Mouse (Mus musculus): ENCODE measurements around the gene Mak. TPM values are rescaled to one million over a fixed set of nuclear protein-coding genes. Genes with fewer than 3 reads are reported as not detected.

Mak gene
- polyA plus RNA-seq, 1 experiment = not detected

DNA sequence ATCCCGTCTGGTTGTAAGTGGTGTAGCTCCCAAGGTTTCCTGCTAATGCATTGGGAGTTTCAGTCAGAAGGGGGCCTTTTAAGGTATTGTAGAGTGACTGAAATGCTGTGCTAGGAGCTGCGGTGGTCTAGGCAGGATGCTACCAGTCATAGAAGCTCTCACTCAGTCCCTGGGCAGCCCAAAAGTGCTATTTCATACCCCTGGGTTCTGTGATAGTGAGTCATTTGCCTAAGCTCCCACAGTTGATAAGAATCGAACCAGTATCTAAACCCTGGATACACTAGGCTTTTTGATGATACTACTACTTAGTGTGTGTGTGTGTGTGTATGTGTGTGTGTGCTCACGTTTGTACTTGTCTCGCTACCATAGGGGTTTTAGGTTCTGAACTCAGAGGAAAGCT, 49.4 kb downstream of the Mak start:
- Histone ChIP-seq H3K4me3 (ENCODE audit: insufficient read depth, poor library complexity, severe bottlenecking) (no peak overlapping the region), H3K27me3 (ENCODE audit: control insufficient read depth, insufficient read depth, insufficient read length) (peaks cover 7% of the 10 kb centered on the region), H3K36me3 (ENCODE audit: control insufficient read depth, insufficient read depth) (no peaks in the 10 kb centered on the region), H3K79me2 (ENCODE audit: control insufficient read depth, insufficient read depth) (no peaks in the 10 kb centered on the region), H3ac (ENCODE audit: control insufficient read depth, insufficient read length, low read depth) (no peak overlapping the region), H3K79me3 (ENCODE audit: low read depth) (no peaks in the 10 kb centered on the region)
- TF ChIP-seq MAX (IDR thresholded peaks at IDR 0.05) (no peak), CEBPB (IDR thresholded peaks at IDR 0.05; ENCODE audit: low read depth) (no peak)

- no peak overlapping the region for H3ac ChIP-seq (ENCODE audit: control insufficient read depth, insufficient read length, low read depth)
- no peak overlapping the region for H3K4me3 ChIP-seq (ENCODE audit: insufficient read depth, poor library complexity, severe bottlenecking)
- no peaks in the 10 kb centered on the region for H3K27me3 ChIP-seq (ENCODE audit: control insufficient read depth, insufficient read depth, insufficient read length)
- H3K79me2 ChIP-seq (ENCODE audit: control insufficient read depth, insufficient read depth) = peaks cover 19% of the 10 kb centered on the region
- peaks cover 29% of the 10 kb centered on the region for H3K36me3 ChIP-seq (ENCODE audit: control insufficient read depth, insufficient read depth)
- no peak for TF ChIP-seq FOSL1 (IDR thresholded peaks at IDR 0.05; ENCODE audit: insufficient read depth, low read length, poor library complexity, severe bottlenecking)
- no peak for TF ChIP-seq MYOG (IDR thresholded peaks at IDR 0.05; ENCODE audit: control insufficient read depth, extremely low read depth, insufficient read length)
- no peak for TF ChIP-seq MAX (IDR thresholded peaks at IDR 0.05)
- TF ChIP-seq MYOD1 (IDR thresholded peaks at IDR 0.05; ENCODE audit: control insufficient read depth, insufficient read length, low read depth) = no peak
- TF ChIP-seq CTCF (IDR thresholded peaks at IDR 0.05; ENCODE audit: control insufficient read depth, insufficient read depth, insufficient read length) = no peak
- H3K79me3 ChIP-seq (ENCODE audit: low read depth) = peaks cover 6% of the 10 kb centered on the region
Measured at GRCm38 (mm10) chr13:41022099-41022498, 57.4 kb downstream of the Mak start.

DNA sequence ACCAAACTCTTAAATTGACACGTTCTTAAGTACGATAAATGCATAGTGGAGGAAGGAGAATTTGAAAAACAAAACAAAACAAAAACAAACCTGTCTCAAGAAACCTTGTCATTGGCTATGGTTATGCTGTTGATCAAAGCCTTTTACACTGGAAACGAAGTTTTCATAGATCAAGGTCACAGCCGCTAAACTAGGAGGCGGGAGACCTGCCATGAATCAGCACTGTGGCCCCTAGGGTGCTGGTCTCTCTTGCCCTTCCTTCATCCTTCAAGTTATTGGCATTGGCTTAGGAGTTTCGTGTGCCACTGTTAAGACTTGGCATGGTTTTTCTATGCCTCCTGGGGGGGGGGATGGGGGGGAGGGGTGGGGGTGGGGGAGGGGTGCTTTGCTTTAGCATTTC, 57.9 kb downstream of the Mak start:
- H3K79me3 ChIP-seq (ENCODE audit: low read depth) = peaks cover 11% of the 10 kb centered on the region
- H3K4me3 ChIP-seq (ENCODE audit: insufficient read depth, poor library complexity, severe bottlenecking) = no peak overlapping the region
- H3K36me3 ChIP-seq (ENCODE audit: control insufficient read depth, insufficient read depth) = peaks cover 29% of the 10 kb centered on the region
- H3ac ChIP-seq (ENCODE audit: control insufficient read depth, insufficient read length, low read depth) = no peak overlapping the region
- no peak for TF ChIP-seq CEBPB (IDR thresholded peaks at IDR 0.05; ENCODE audit: low read depth)
- no peak for TF ChIP-seq MYOD1 (IDR thresholded peaks at IDR 0.05; ENCODE audit: control insufficient read depth, insufficient read length, low read depth)
- TF ChIP-seq MYOG (IDR thresholded peaks at IDR 0.05; ENCODE audit: control insufficient read depth, extremely low read depth, insufficient read length) = no peak
- no peak for TF ChIP-seq MAX (IDR thresholded peaks at IDR 0.05)
- TF ChIP-seq CTCF (IDR thresholded peaks at IDR 0.05; ENCODE audit: control insufficient read depth, insufficient read depth, insufficient read length) = no peak
- TF ChIP-seq FOSL1 (IDR thresholded peaks at IDR 0.05; ENCODE audit: insufficient read depth, low read length, poor library complexity, severe bottlenecking) = no peak
- TF ChIP-seq USF1 (IDR thresholded peaks at IDR 0.05; ENCODE audit: low read depth) = no peak
- H3K79me2 ChIP-seq (ENCODE audit: control insufficient read depth, insufficient read depth) = peaks cover 24% of the 10 kb centered on the region
- no peaks in the 10 kb centered on the region for H3K27me3 ChIP-seq (ENCODE audit: control insufficient read depth, insufficient read depth, insufficient read length)

GRCm38 (mm10) chr13:41020494-41020893, 59.0 kb downstream of the Mak start:
- Histone ChIP-seq H3K27me3 (ENCODE audit: control insufficient read depth, insufficient read depth, insufficient read length) (no peaks in the 10 kb centered on the region), H3K4me3 (ENCODE audit: insufficient read depth, poor library complexity, severe bottlenecking) (no peak overlapping the region), H3K79me2 (ENCODE audit: control insufficient read depth, insufficient read depth) (peaks cover 28% of the 10 kb centered on the region), H3ac (ENCODE audit: control insufficient read depth, insufficient read length, low read depth) (no peak overlapping the region), H3K36me3 (ENCODE audit: control insufficient read depth, insufficient read depth) (peaks cover 29% of the 10 kb centered on the region), H3K79me3 (ENCODE audit: low read depth) (peaks cover 14% of the 10 kb centered on the region)
- no peak for TF ChIP-seq CTCF (IDR thresholded peaks at IDR 0.05; ENCODE audit: control insufficient read depth, insufficient read depth, insufficient read length)
- no peak for TF ChIP-seq USF1 (IDR thresholded peaks at IDR 0.05; ENCODE audit: low read depth)
- no peak for TF ChIP-seq MAX (IDR thresholded peaks at IDR 0.05)
- TF ChIP-seq MYOD1 (IDR thresholded peaks at IDR 0.05; ENCODE audit: control insufficient read depth, insufficient read length, low read depth) = no peak
- no peak for TF ChIP-seq CEBPB (IDR thresholded peaks at IDR 0.05; ENCODE audit: low read depth)
- no peak for TF ChIP-seq MYOG (IDR thresholded peaks at IDR 0.05; ENCODE audit: control insufficient read depth, extremely low read depth, insufficient read length)
- TF ChIP-seq FOSL1 (IDR thresholded peaks at IDR 0.05; ENCODE audit: insufficient read depth, low read length, poor library complexity, severe bottlenecking) = no peak

GRCm38 (mm10) chr13:41018756-41019591, 60.5 kb downstream of the Mak start:
- Histone ChIP-seq H3K4me3 (ENCODE audit: insufficient read depth, poor library complexity, severe bottlenecking) (no peak overlapping the region), H3K79me2 (ENCODE audit: control insufficient read depth, insufficient read depth) (peaks cover 28% of the 10 kb centered on the region), H3K27me3 (ENCODE audit: control insufficient read depth, insufficient read depth, insufficient read length) (no peaks in the 10 kb centered on the region), H3K36me3 (ENCODE audit: control insufficient read depth, insufficient read depth) (peaks cover 33% of the 10 kb centered on the region), H3K79me3 (ENCODE audit: low read depth) (peaks cover 14% of the 10 kb centered on the region), H3ac (ENCODE audit: control insufficient read depth, insufficient read length, low read depth) (no peak overlapping the region)
- TF ChIP-seq MAX (IDR thresholded peaks at IDR 0.05) (no peak), FOSL1 (IDR thresholded peaks at IDR 0.05; ENCODE audit: insufficient read depth, low read length, poor library complexity, severe bottlenecking) (no peak), MYOG (IDR thresholded peaks at IDR 0.05; ENCODE audit: control insufficient read depth, extremely low read depth, insufficient read length) (no peak), CEBPB (IDR thresholded peaks at IDR 0.05; ENCODE audit: low read depth) (no peak), CTCF (IDR thresholded peaks at IDR 0.05; ENCODE audit: control insufficient read depth, insufficient read depth, insufficient read length) (no peak), MYOD1 (IDR thresholded peaks at IDR 0.05; ENCODE audit: control insufficient read depth, insufficient read length, low read depth) (no peak), USF1 (IDR thresholded peaks at IDR 0.05; ENCODE audit: low read depth) (no peak)

GRCm38 (mm10) chr13:41018236-41018635, 61.3 kb downstream of the Mak start:
- Histone ChIP-seq H3K36me3 (ENCODE audit: control insufficient read depth, insufficient read depth) (peaks cover 34% of the 10 kb centered on the region), H3K79me2 (ENCODE audit: control insufficient read depth, insufficient read depth) (peaks cover 28% of the 10 kb centered on the region), H3K79me3 (ENCODE audit: low read depth) (peaks cover 14% of the 10 kb centered on the region), H3ac (ENCODE audit: control insufficient read depth, insufficient read length, low read depth) (no peak overlapping the region), H3K27me3 (ENCODE audit: control insufficient read depth, insufficient read depth, insufficient read length) (no peaks in the 10 kb centered on the region), H3K4me3 (ENCODE audit: insufficient read depth, poor library complexity, severe bottlenecking) (no peak overlapping the region)
- TF ChIP-seq MYOD1 (IDR thresholded peaks at IDR 0.05; ENCODE audit: control insufficient read depth, insufficient read length, low read depth) (no peak), MAX (IDR thresholded peaks at IDR 0.05) (no peak), MYOG (IDR thresholded peaks at IDR 0.05; ENCODE audit: control insufficient read depth, extremely low read depth, insufficient read length) (no peak), CTCF (IDR thresholded peaks at IDR 0.05; ENCODE audit: control insufficient read depth, insufficient read depth, insufficient read length) (no peak), CEBPB (IDR thresholded peaks at IDR 0.05; ENCODE audit: low read depth) (no peak), FOSL1 (IDR thresholded peaks at IDR 0.05; ENCODE audit: insufficient read depth, low read length, poor library complexity, severe bottlenecking) (no peak), USF1 (IDR thresholded peaks at IDR 0.05; ENCODE audit: low read depth) (no peak)
